Mouse (Mus musculus): ENCODE results near the gene Kcnip1.

DNA sequence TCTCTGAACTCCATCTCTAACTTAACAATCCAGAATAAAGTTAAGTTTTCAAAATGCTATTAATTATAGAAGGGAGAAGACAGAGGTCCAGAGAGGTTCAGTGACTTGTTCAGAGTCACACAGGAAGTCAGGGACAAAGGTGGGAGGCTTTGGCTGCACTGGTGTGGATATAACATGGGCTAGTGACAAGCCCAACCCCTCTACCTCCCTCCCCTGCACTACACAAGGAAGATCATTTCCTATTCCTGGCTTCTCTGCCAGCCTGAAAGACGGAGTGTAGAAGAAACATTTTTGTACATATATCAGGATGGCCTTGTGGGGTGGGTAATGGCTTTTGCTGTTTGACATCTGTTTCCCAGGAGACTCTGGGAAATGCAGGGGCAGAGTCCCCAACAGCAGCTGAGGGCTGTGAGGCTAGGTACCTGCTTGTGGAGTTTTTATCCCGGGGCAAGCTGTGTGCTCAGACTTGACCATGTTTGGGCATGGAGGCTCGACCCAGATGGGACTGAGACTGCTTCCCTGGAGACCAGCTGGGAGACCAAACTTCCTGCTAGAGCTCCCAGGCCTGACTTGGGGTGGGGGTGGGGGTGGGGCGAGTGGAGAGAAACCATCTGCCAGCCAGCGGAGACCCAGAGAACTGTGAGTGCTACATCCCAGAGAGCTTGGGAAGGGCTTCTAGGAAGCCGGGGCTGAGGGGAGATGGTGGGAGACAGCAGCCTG is 30.1 kb downstream of the Kcnip1 start, which contains the start of gene Kcnmb1:
- no peak for TF ChIP-seq POLR2A (IDR thresholded peaks at IDR 0.05; ENCODE audit: low read depth, low read length)
- TF ChIP-seq CTCF (IDR thresholded peaks at IDR 0.05; ENCODE audit: extremely low read depth, insufficient read depth, insufficient read length, insufficient replicate concordance) = no peak
